Mouse (Mus musculus): Measurements from ENCODE around the gene Aqp8.

DNA sequence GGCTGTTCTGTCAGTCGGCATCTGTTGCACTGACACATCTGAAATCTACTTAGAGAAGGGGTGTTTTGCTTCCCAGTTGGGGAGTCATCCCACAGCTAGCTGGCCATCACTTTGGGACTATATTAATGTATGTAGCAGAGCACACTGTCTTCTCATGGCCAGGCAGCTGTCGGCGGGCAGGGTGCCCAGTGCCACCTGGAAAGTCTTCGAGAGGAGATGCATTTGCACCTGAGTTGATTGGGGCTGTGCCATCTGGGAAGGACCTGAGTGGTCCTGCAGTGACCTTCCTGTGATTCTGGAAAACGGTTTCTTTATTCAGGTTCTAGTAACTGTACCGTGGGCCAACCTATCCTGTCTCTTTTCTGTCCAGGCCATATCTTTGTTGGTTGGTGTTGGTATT is 37.8 kb upstream of the Aqp8 start:
- no peak for TF ChIP-seq CTCF (IDR thresholded peaks at IDR 0.05; ENCODE audit: low read depth, low read length)
- TF ChIP-seq POLR2A (IDR thresholded peaks at IDR 0.05; ENCODE audit: extremely low read depth, insufficient read depth, low read length) = no peak
